Mouse (Mus musculus): ENCODE measurements around the gene Mras.

Gene Mras

GRCm38 (mm10) chr9:99357921-99358692, 79.1 kb downstream of the Mras start, which contains the start of gene Esyt3:
Gene Esyt3 (minus strand): TSS chr9:99358557.
- DNase-seq (ENCODE audit: low spot score in 2 of 2) = no peak

GRCm38 (mm10) chr9:99357561-99357920, 79.6 kb downstream of the Mras start:
- no peak for DNase-seq (ENCODE audit: low spot score in 2 of 2)

- DNase-seq (ENCODE audit: low spot score in 2 of 2) = no peak
These were observed 81.2 kb downstream of the Mras start for GRCm38 (mm10) chr9:99355971-99356370.

- no peak for DNase-seq (ENCODE audit: low spot score in 2 of 2)
These were observed 82.4 kb downstream of the Mras start for GRCm38 (mm10) chr9:99354796-99355195.

GRCm38 (mm10) chr9:99353390-99353789, 83.8 kb downstream of the Mras start:
- no peak for DNase-seq (ENCODE audit: low spot score in 2 of 2)

- no peak for DNase-seq (ENCODE audit: low spot score in 2 of 2)
These were observed 84.2 kb downstream of the Mras start for GRCm38 (mm10) chr9:99352964-99353363.

GRCm38 (mm10) chr9:99345351-99345792, 91.8 kb downstream of the Mras start:
- DNase-seq (ENCODE audit: low spot score in 2 of 2) = no peak

GRCm38 (mm10) chr9:99341600-99341999, 95.6 kb downstream of the Mras start:
- no peak for DNase-seq (ENCODE audit: low spot score in 2 of 2)

- no peak for DNase-seq (ENCODE audit: low spot score in 2 of 2)
These were observed 97.1 kb downstream of the Mras start for GRCm38 (mm10) chr9:99340126-99340525.

- no peak for DNase-seq (ENCODE audit: low spot score in 2 of 2)
These were observed 98.0 kb downstream of the Mras start for GRCm38 (mm10) chr9:99339182-99339581.

GRCm38 (mm10) chr9:99338293-99338692, 98.9 kb downstream of the Mras start:
- no peak for DNase-seq (ENCODE audit: low spot score in 2 of 2)

GRCm38 (mm10) chr9:99336538-99336937, 100.6 kb downstream of the Mras start:
- DNase-seq (ENCODE audit: low spot score in 2 of 2) = no peak
